Mouse (Mus musculus) spleen, adult 2 months (tissue): ENCODE data around the gene Carhsp1. TPM values are rescaled to one million over a fixed set of nuclear protein-coding genes. Genes with fewer than 3 reads are reported as not detected.

Source experiments
- DNase-seq, 2 experiments: peaks; one replicate each; pipeline versions ENCODE4 v3.0.0 to v3.0.0-alpha.2; 2012 to 2021; ENCODE audit warnings: low spot score in 2 of 2, low read depth in 1 of 2
- H3K27ac ChIP-seq: fragments of 200-500 bp; 2 replicates; pipeline ENCODE4 v1.5.1; 2012; ENCODE audit warnings: low read length, inconsistent platforms; ENCODE audit not compliant: insufficient read depth
- H3K27me3 ChIP-seq: fragments of 200-500 bp; 2 replicates; pipeline ENCODE4 v1.6.1; 2012; ENCODE audit warnings: mild to moderate bottlenecking, moderate library complexity, low read length, inconsistent platforms; ENCODE audit not compliant: control insufficient read depth, insufficient read depth
- H3K36me3 ChIP-seq: fragments of 200-500 bp; 2 replicates; pipeline ENCODE4 v1.6.1; 2012; ENCODE audit warnings: mild to moderate bottlenecking, low read length, inconsistent platforms; ENCODE audit not compliant: control insufficient read depth, insufficient read depth
- H3K4me1 ChIP-seq: fragments of 200-500 bp; 2 replicates; pipeline ENCODE4 v1.6.1; 2011; ENCODE audit warnings: inconsistent platforms; ENCODE audit not compliant: control insufficient read depth, insufficient read depth, insufficient read length
- H3K4me3 ChIP-seq: fragments of 200-500 bp; 2 replicates; pipeline ENCODE4 v1.5.1; 2011; ENCODE audit warnings: mild to moderate bottlenecking, inconsistent platforms; ENCODE audit not compliant: insufficient read depth, insufficient read length; ENCODE audit errors: extremely low read depth
- CTCF ChIP-seq: fragments of 200-500 bp; IDR thresholded peaks from 2 replicates; pipeline ENCODE4 v1.5.1; 2011; ENCODE audit warnings: mild to moderate bottlenecking, inconsistent platforms; ENCODE audit not compliant: insufficient read depth, insufficient read length, insufficient replicate concordance; ENCODE audit errors: extremely low read depth
- POLR2A ChIP-seq: fragments of 200-500 bp; IDR thresholded peaks from 2 replicates; pipeline ENCODE4 v1.6.1; 2011; ENCODE audit warnings: low read depth, low read length, inconsistent platforms
- WGBS: fragments of 180-500 bp; shearing (Covaris S2); methylation state at CpG from one replicate; pipeline ENCODE4 v1.1.7; 2018; 5-methylcytosine and 5-hydroxymethylcytosine counted together
- polyA plus RNA-seq: library from polyadenylated mRNA; depleted of rRNA; stranded (reverse); fragments of >200 nt; gene quantifications from 2 replicates; pipeline ENCODE4 v1.2.3, GENCODE M21; 2012

Gene Carhsp1
- polyA plus RNA-seq, 1 experiment = 63.1 TPM

GRCm38 (mm10) chr16:8663022-8663421 lies 8.9 kb downstream of the Carhsp1 start:
- H3K27ac ChIP-seq = no peak overlapping the region
- peaks cover 3% of the 10 kb centered on the region; the same call in 1 of the 2 replicates for H3K4me1 ChIP-seq
- peaks cover 11% of the 10 kb centered on the region for H3K36me3 ChIP-seq
- no peak overlapping the region for H3K4me3 ChIP-seq
- DNase-seq = no peak
- WGBS = 48% methylated on average over 2 of the region's 2 CpGs
- TF ChIP-seq POLR2A = no peak
- TF ChIP-seq CTCF = no peak
- no peaks in the 10 kb centered on the region for H3K27me3 ChIP-seq

GRCm38 (mm10) chr16:8658764-8659163 lies 13.2 kb downstream of the Carhsp1 start:
- no peaks in the 10 kb centered on the region for H3K4me1 ChIP-seq
- H3K4me3 ChIP-seq = no peak overlapping the region
- H3K36me3 ChIP-seq = peaks cover 23% of the 10 kb centered on the region
- WGBS = 97% methylated on average over 4 of the region's 4 CpGs
- no peaks in the 10 kb centered on the region for H3K27me3 ChIP-seq
- no peak overlapping the region for H3K27ac ChIP-seq
- TF ChIP-seq CTCF (no peak), POLR2A (no peak)
- no peak for DNase-seq

GRCm38 (mm10) chr16:8658349-8658748 lies 13.6 kb downstream of the Carhsp1 start:
- 92% methylated on average over 4 of the region's 4 CpGs for WGBS
- peaks cover 26% of the 10 kb centered on the region for H3K36me3 ChIP-seq
- no peaks in the 10 kb centered on the region for H3K4me1 ChIP-seq

DNA sequence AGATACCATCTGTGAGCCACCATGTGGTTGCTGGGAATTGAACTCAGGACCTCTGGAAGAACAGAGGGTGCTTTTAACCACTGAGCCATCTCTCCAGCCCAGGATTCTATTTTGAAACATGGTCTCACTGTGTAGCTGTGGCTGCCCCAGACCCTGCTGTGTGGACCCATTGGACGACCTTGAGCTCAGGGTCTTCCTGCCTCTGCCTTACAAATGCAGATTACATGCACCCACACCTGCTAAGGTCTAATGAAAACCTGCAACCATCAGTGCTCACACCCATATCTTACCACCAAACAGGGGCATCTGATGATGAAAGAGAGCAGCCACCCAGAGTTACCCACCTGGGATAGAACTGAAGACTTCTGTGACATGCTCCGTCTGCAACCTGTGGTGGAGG lies 15.7 kb downstream of the Carhsp1 start:
- Histone ChIP-seq H3K27me3 (no peaks in the 10 kb centered on the region), H3K4me3 (no peak overlapping the region), H3K36me3 (peaks cover 26% of the 10 kb centered on the region), H3K27ac (no peak overlapping the region), H3K4me1 (no peaks in the 10 kb centered on the region)
- TF ChIP-seq CTCF (no peak), POLR2A (no peak)
- no peak for DNase-seq
- 91% methylated on average over 2 of the region's 2 CpGs for WGBS

More at GRCm38 (mm10) chr16:8658349-8658748, 13.6 kb downstream of the Carhsp1 start:
- Histone ChIP-seq H3K27me3 (no peaks in the 10 kb centered on the region), H3K27ac (no peak overlapping the region), H3K4me3 (no peak overlapping the region)
- TF ChIP-seq POLR2A (no peak), CTCF (no peak)
- no peak for DNase-seq

DNA sequence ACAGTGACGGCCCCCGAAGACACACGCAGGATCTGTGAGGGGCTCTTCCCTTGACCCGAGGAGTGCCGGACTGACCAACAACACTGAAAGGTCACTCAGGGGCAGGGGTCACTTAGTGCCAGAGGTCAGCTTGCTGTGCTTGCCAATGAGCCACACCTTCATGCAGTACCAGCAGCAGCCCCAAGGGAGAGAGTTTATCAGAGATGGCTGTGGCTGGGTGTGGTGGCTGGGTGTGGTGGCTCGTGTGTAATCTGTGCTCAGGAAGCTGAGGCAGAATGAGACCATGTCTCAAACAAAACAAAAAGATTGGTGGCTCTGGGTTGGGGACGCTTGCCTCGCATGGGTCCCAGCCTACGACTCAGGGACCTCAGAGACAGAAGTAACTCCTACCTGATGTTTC lies 16.4 kb downstream of the Carhsp1 start:
- TF ChIP-seq POLR2A = no peak
- TF ChIP-seq CTCF = no peak
- no peak overlapping the region for H3K27ac ChIP-seq
- H3K27me3 ChIP-seq = no peaks in the 10 kb centered on the region
- no peak overlapping the region for H3K4me3 ChIP-seq
- 84% methylated on average over 9 of the region's 9 CpGs for WGBS
- H3K4me1 ChIP-seq = no peaks in the 10 kb centered on the region
- DNase-seq = no peak
- peaks cover 24% of the 10 kb centered on the region for H3K36me3 ChIP-seq

GRCm38 (mm10) chr16:8655108-8655507 lies 16.8 kb downstream of the Carhsp1 start:
- no peak for DNase-seq
- H3K27ac ChIP-seq = no peak overlapping the region
- H3K36me3 ChIP-seq = peaks cover 23% of the 10 kb centered on the region
- WGBS = 92% methylated on average over 6 of the region's 6 CpGs
- no peak overlapping the region for H3K4me3 ChIP-seq
- TF ChIP-seq POLR2A (no peak), CTCF (no peak)
- H3K4me1 ChIP-seq = no peaks in the 10 kb centered on the region
- H3K27me3 ChIP-seq = no peaks in the 10 kb centered on the region

GRCm38 (mm10) chr16:8650007-8650406 lies 21.9 kb downstream of the Carhsp1 start:
- Histone ChIP-seq H3K36me3 (peaks cover 50% of the 10 kb centered on the region), H3K27ac (no peak overlapping the region), H3K4me3 (no peak overlapping the region), H3K27me3 (no peaks in the 10 kb centered on the region), H3K4me1 (no peaks in the 10 kb centered on the region)
- no peak for DNase-seq
- 83% methylated on average over 3 of the region's 3 CpGs for WGBS
- TF ChIP-seq CTCF = no peak
